Mouse (Mus musculus): ENCODE results near the gene Trp53inp2. TPM values are rescaled to one million over a fixed set of nuclear protein-coding genes. Genes with fewer than 3 reads are reported as not detected.

The Trp53inp2 gene
- polyA plus RNA-seq, 1 experiment from 2014 or later: 136 TPM

GRCm38 (mm10) chr2:155369333-155369883 lies 11.5 kb upstream of the Trp53inp2 start:
- no peak for ATAC-seq (ENCODE audit: low read depth)
- H3K27ac ChIP-seq (replicated peaks): no peak overlapping the region
- H3K9me3 ChIP-seq: no peaks in the 10 kb centered on the region
- H3K36me3 ChIP-seq: no peaks in the 10 kb centered on the region
- 67% methylated on average over 7 of the region's 7 CpGs for WGBS
- no peaks in the 10 kb centered on the region for H3K27me3 ChIP-seq
- peaks cover 9% of the 10 kb centered on the region; the same call in 1 of the 2 replicates for H3K4me1 ChIP-seq (replicated peaks)
- H3K4me2 ChIP-seq: no peak overlapping the region
- H3K9ac ChIP-seq: no peak overlapping the region
- no peak overlapping the region for H3K4me3 ChIP-seq

DNA sequence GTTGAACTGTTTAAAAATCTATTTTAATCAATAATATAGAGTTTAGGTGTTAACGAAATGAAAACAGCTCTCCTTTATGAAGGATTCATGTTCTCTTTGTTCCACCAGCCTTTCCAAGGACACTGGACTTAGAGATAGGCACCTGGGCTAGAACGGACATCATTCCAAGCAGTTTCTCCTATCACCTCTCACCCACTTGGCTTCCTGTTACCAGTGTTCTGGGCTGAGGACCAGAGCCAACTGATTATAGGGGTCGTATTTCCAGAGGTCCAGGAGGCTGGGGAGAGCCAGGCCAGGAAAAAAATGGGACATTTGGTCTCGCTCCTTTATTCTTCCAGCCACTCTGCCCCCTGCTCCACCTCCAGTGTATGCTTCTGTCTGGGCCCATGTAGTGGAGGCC lies 8.4 kb upstream of the Trp53inp2 start:
- 73% methylated on average over 4 of the region's 4 CpGs for WGBS
- Histone ChIP-seq H3K9ac (no peak overlapping the region), H3K27me3 (no peaks in the 10 kb centered on the region), H3K27ac (replicated peaks) (no peak overlapping the region), H3K9me3 (no peaks in the 10 kb centered on the region), H3K4me3 (no peak overlapping the region), H3K4me2 (no peak overlapping the region), H3K36me3 (no peaks in the 10 kb centered on the region), H3K4me1 (replicated peaks) (peaks cover 9% of the 10 kb centered on the region; the same call in 1 of the 2 replicates)
- ATAC-seq (ENCODE audit: low read depth): no peak

GRCm38 (mm10) chr2:155373302-155373701 lies 7.6 kb upstream of the Trp53inp2 start:
- Histone ChIP-seq H3K4me1 (replicated peaks) (peaks cover 9% of the 10 kb centered on the region; the same call in 1 of the 2 replicates), H3K9me3 (no peaks in the 10 kb centered on the region), H3K27me3 (no peaks in the 10 kb centered on the region), H3K36me3 (no peaks in the 10 kb centered on the region), H3K4me2 (no peak overlapping the region), H3K9ac (no peak overlapping the region), H3K27ac (replicated peaks) (no peak overlapping the region), H3K4me3 (no peak overlapping the region)
- 68% methylated on average over 1 of the region's 1 CpGs for WGBS
- no peak for ATAC-seq (ENCODE audit: low read depth)

DNA sequence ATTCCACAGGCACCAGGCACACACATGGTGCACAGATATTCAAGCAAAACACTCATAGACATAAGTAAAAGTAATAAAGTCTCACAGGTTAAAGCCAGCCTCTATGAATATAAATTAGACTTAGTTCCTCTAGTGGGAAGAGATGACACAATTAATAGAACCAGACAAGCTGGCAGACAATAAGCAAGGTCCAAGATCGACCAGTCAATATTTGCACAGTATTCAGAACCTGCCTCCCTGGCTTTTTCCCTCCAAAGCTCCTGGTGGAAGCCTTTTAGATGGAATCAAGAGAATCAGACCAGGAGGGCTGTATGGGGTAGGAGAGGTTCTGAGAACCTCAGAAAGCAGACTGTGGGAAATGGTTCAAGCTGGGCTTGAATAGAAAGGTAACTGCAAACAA lies 7.0 kb upstream of the Trp53inp2 start:
- H3K36me3 ChIP-seq: no peaks in the 10 kb centered on the region

DNA sequence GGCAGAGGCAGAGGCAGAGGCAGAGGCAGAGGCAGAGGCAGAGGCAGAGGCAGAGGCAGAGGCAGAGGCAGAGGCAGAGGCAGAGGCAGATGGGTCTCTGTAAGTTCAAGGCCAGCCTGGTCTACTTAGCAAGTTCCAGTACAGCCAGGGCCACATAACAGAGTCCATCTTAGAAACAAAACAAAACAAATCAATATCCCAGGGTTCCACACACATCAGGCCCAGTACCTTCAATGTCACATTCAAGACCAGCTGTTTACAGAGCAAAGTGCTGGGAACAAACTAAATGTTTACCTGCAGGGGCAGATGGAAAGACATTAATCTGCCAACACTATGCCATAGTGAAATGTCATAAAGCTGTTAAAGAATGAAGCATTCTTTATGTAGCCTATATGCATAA lies 6.3 kb upstream of the Trp53inp2 start:
- H3K36me3 ChIP-seq: no peaks in the 10 kb centered on the region
- H3K4me3 ChIP-seq: no peak overlapping the region
- no peaks in the 10 kb centered on the region for H3K9me3 ChIP-seq
- no peak overlapping the region for H3K27ac ChIP-seq (replicated peaks)
- peaks cover 3% of the 10 kb centered on the region; the same call in 1 of the 2 replicates for H3K4me1 ChIP-seq (replicated peaks)
- no peak overlapping the region for H3K4me2 ChIP-seq
- H3K27me3 ChIP-seq: peaks cover 5% of the 10 kb centered on the region
- no peak overlapping the region for H3K9ac ChIP-seq
- ATAC-seq (ENCODE audit: low read depth): no peak

More for the DNA sequence above, 7.0 kb upstream of the Trp53inp2 start:
- H3K9ac ChIP-seq: no peak overlapping the region
- no peaks in the 10 kb centered on the region for H3K9me3 ChIP-seq
- no peak overlapping the region for H3K4me3 ChIP-seq
- no peak overlapping the region for H3K4me2 ChIP-seq
- H3K4me1 ChIP-seq (replicated peaks): peaks cover 9% of the 10 kb centered on the region; the same call in 1 of the 2 replicates
- H3K27ac ChIP-seq (replicated peaks): no peak overlapping the region
- WGBS: 93% methylated on average over 1 of the region's 1 CpGs
- peaks cover 2% of the 10 kb centered on the region for H3K27me3 ChIP-seq
- ATAC-seq (ENCODE audit: low read depth): no peak

GRCm38 (mm10) chr2:155376191-155376590 lies 4.7 kb upstream of the Trp53inp2 start:
- 85% methylated on average over 10 of the region's 10 CpGs for WGBS
- no peaks in the 10 kb centered on the region for H3K9me3 ChIP-seq
- H3K9ac ChIP-seq: no peak overlapping the region
- no peaks in the 10 kb centered on the region for H3K36me3 ChIP-seq
- no peak overlapping the region for H3K4me2 ChIP-seq
- peaks cover 11% of the 10 kb centered on the region for H3K4me1 ChIP-seq (replicated peaks)
- ATAC-seq (ENCODE audit: low read depth): no peak
- peaks cover 10% of the 10 kb centered on the region for H3K27me3 ChIP-seq
- no peak overlapping the region for H3K4me3 ChIP-seq
- H3K27ac ChIP-seq (replicated peaks): no peak overlapping the region

GRCm38 (mm10) chr2:155381060-155381437 lies 190 bp downstream of the Trp53inp2 start:
- H3K4me3 ChIP-seq: peak overlapping the region; percentile 74
- H3K4me1 ChIP-seq (replicated peaks): peaks cover 49% of the 10 kb centered on the region
- peaks cover 10% of the 10 kb centered on the region for H3K36me3 ChIP-seq
- peak overlapping the region; percentile 99 for H3K27ac ChIP-seq (replicated peaks)
- no peaks in the 10 kb centered on the region for H3K9me3 ChIP-seq
- no peak for ATAC-seq (ENCODE audit: low read depth)
- H3K27me3 ChIP-seq: peaks cover 10% of the 10 kb centered on the region
- peak overlapping the region; percentile 88 for H3K4me2 ChIP-seq
- peak overlapping the region; percentile 95 for H3K9ac ChIP-seq
- WGBS: 1% methylated on average over 11 of the region's 11 CpGs

GRCm38 (mm10) chr2:155381643-155382331 lies 928 bp downstream of the Trp53inp2 start:
- Histone ChIP-seq H3K27me3 (peaks cover 10% of the 10 kb centered on the region), H3K4me3 (peak overlapping the region; percentile 74), H3K36me3 (peaks cover 17% of the 10 kb centered on the region), H3K4me2 (peak overlapping the region; percentile 88), H3K9ac (peak overlapping the region; percentile 95), H3K9me3 (no peaks in the 10 kb centered on the region), H3K27ac (replicated peaks) (peak overlapping the region; percentile 99), H3K4me1 (replicated peaks) (peaks cover 56% of the 10 kb centered on the region)
- WGBS: under 1% methylated on average over 68 of the region's 68 CpGs
- ATAC-seq (ENCODE audit: low read depth): peak; percentile 94

DNA sequence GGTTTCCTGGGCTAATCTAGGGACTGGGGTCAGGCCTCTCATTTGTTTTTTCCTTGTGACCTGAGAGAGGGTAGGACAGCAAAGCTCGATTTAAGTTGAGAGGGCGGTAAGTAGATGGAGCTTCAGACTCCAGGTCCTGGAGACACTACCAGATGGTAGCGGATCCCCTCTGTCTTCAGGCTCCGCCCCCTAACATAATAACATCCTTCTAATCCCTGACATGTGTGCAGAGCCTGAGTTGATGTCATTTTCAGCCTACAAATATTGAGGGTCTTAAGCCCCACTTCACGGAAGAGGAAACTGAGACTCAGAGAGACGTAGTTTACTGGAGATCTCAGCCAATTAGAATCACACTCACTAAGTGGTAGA lies 1.5 kb downstream of the Trp53inp2 start:
- H3K27ac ChIP-seq (replicated peaks): peak overlapping the region; percentile 99
- no peaks in the 10 kb centered on the region for H3K9me3 ChIP-seq
- WGBS: 27% methylated on average over 6 of the region's 6 CpGs

GRCm38 (mm10) chr2:155382791-155383438 lies 2.1 kb downstream of the Trp53inp2 start:
- peaks cover 28% of the 10 kb centered on the region for H3K36me3 ChIP-seq
- H3K4me2 ChIP-seq: peak overlapping the region; percentile 88
- H3K9me3 ChIP-seq: no peaks in the 10 kb centered on the region
- peak overlapping the region; percentile 74 for H3K4me3 ChIP-seq
- WGBS: 82% methylated on average over 2 of the region's 2 CpGs
- no peak for ATAC-seq (ENCODE audit: low read depth)
- peak overlapping the region; percentile 99 for H3K27ac ChIP-seq (replicated peaks)
- peaks cover 10% of the 10 kb centered on the region for H3K27me3 ChIP-seq
- peaks cover 62% of the 10 kb centered on the region for H3K4me1 ChIP-seq (replicated peaks)
- peak overlapping the region; percentile 95 for H3K9ac ChIP-seq

More for the DNA sequence above, 1.5 kb downstream of the Trp53inp2 start:
- Histone ChIP-seq H3K4me3 (peak overlapping the region; percentile 74), H3K4me2 (peak overlapping the region; percentile 88), H3K4me1 (replicated peaks) (peaks cover 62% of the 10 kb centered on the region), H3K27me3 (peaks cover 10% of the 10 kb centered on the region), H3K36me3 (peaks cover 22% of the 10 kb centered on the region), H3K9ac (peak overlapping the region; percentile 95)
- peak; percentile 23; the same call in 1 of the 2 replicates for ATAC-seq (ENCODE audit: low read depth)

DNA sequence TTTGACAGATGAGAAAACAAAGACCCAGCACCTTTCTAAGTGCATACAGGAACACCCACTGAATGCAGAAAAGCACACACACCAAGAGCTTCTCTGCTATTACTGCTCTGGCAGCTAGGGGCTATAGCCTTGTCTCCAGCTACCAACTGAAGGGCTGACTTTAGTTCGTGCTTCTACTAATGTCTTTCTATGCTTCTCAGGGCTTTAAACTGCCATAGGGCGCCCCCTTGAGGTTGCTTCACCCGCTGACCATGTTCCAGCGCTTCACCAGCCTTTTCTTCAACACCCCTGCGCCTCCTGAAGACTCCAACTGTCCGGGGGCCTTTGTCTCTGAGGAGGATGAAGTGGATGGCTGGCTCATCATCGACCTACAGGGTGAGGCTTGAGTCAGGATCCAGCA lies 4.2 kb downstream of the Trp53inp2 start:
- Histone ChIP-seq H3K9ac (peak overlapping the region; percentile 63), H3K27ac (replicated peaks) (peak overlapping the region; percentile 54), H3K4me2 (peak overlapping the region; percentile 88), H3K4me3 (0 out of 2 replicates have a peak overlapping the region, but pooled peaks have one; percentile 6), H3K9me3 (no peaks in the 10 kb centered on the region), H3K4me1 (replicated peaks) (peaks cover 61% of the 10 kb centered on the region), H3K36me3 (peaks cover 49% of the 10 kb centered on the region), H3K27me3 (no peaks in the 10 kb centered on the region)
- ATAC-seq (ENCODE audit: low read depth): no peak
- WGBS: 19% methylated on average over 7 of the region's 7 CpGs
